Mouse (Mus musculus) heart, embryonic 16.5 days (tissue): ENCODE data around the gene Pam. TPM values are rescaled to one million over a fixed set of nuclear protein-coding genes. Genes with fewer than 3 reads are reported as not detected.

Source experiments
- ATAC-seq: fragments of 200-750 bp; cut with Nextera tagmentation; replicated peaks from 2 replicates; pipeline ENCODE4 v1.8.0; 2017; ENCODE audit warnings: moderate number of reproducible peaks; ENCODE audit not compliant: insufficient read depth, low FRiP score; ENCODE audit errors: extremely low read depth
- H3K27ac ChIP-seq: fragments of 300-500 bp; sonication (generic); 2 replicates; pipeline ENCODE4 v1.5.1; 2014; ENCODE audit warnings: mild to moderate bottlenecking, low read length, control low read depth, moderate library complexity
- H3K27me3 ChIP-seq: fragments of 300-500 bp; sonication (generic); 2 replicates; pipeline ENCODE4 v1.6.1; 2014; ENCODE audit warnings: low read length, mixed read lengths; ENCODE audit not compliant: control insufficient read depth, insufficient read depth
- H3K36me3 ChIP-seq: fragments of 300-500 bp; sonication (generic); 2 replicates; pipeline ENCODE4 v1.6.1; 2014; ENCODE audit not compliant: control insufficient read depth, insufficient read depth
- H3K4me1 ChIP-seq: fragments of 300-500 bp; sonication (generic); 2 replicates; pipeline ENCODE4 v1.6.1; 2014; ENCODE audit warnings: low read length, mixed read lengths; ENCODE audit not compliant: control insufficient read depth, insufficient read depth
- H3K4me2 ChIP-seq: fragments of 300-500 bp; sonication (generic); 2 replicates; pipeline ENCODE4 v1.6.1; 2014; ENCODE audit warnings: low read depth, mild to moderate bottlenecking, control low read depth, low read length
- H3K4me3 ChIP-seq: fragments of 300-500 bp; sonication (generic); 2 replicates; pipeline ENCODE4 v1.5.1; 2014; ENCODE audit warnings: mild to moderate bottlenecking, control low read depth, low read length
- H3K9ac ChIP-seq: fragments of 300-500 bp; sonication (generic); 2 replicates; pipeline ENCODE4 v1.6.1; 2014; ENCODE audit warnings: low read length, control low read depth
- H3K9me3 ChIP-seq: fragments of 300-500 bp; sonication (generic); replicated peaks from 2 replicates; pipeline ENCODE4 v1.6.1; 2016; ENCODE audit warnings: low read length; ENCODE audit not compliant: control insufficient read depth
- WGBS: fragments of 180-500 bp; shearing (Covaris S2); extraction: QIAGEN DNeasy Blood & Tissue Kit; methylation state at CpG from one replicate; pipeline ENCODE4 v1.1.7; 2014; 5-methylcytosine and 5-hydroxymethylcytosine counted together
- polyA plus RNA-seq: library from polyadenylated mRNA; unstranded; fragments of >200 nt; fragmentation: Nextera tagmentation; extraction: Ambion mirVana; gene quantifications from 2 replicates; pipeline ENCODE4 v1.2.1, GENCODE M21; 2015

Pam gene
- polyA plus RNA-seq, 1 experiment from 2014 or later: 434 TPM

DNA sequence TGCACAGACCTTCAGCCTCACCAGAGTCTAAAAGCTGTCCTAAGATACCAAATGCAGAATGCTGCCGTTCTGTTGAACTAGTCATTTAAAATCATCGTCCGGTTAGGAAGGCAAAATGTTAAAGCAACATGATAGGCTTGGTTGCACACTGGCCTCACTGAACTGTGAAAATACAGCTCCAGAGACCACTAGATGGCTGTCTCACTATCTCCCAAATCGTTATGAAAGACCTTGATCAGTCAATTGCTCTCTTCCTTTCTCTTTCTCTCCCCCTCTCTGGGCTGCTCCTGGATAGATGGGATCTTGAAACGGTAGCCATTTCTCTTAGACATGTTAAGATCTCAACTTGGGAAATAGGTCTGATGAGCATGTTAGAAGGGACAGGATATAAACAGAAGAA is 223.0 kb downstream of the Pam start:
- H3K9ac ChIP-seq: no peak overlapping the region
- peaks cover 26% of the 10 kb centered on the region for H3K36me3 ChIP-seq
- H3K27me3 ChIP-seq: no peaks in the 10 kb centered on the region
- no peak overlapping the region for H3K27ac ChIP-seq
- no peak for ATAC-seq
- no peak overlapping the region for H3K4me3 ChIP-seq
- no peak overlapping the region for H3K4me2 ChIP-seq
- no peaks in the 10 kb centered on the region for H3K9me3 ChIP-seq
- no peaks in the 10 kb centered on the region for H3K4me1 ChIP-seq
- WGBS: 66% methylated on average over 5 of the region's 5 CpGs

DNA sequence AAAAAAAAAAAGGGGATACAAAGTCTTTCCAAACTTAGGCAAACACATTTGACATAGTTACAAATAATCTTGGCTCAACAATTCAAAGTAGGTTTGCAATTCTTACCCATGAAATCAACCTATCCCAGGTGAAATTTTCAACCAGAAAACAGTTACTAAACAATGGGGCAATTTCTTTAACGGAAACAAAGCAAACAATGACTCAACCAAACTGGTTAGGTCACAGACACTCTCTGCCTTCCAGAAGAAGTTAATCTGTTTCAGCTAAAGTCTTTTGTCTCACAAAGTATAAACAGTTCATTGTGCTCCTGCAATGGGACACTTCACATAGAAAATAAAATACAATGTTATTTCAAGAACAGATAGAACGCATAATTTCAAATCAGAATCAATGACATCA is 223.4 kb downstream of the Pam start:
- 78% methylated on average over 2 of the region's 2 CpGs for WGBS
- Histone ChIP-seq H3K4me3 (no peak overlapping the region), H3K27me3 (no peaks in the 10 kb centered on the region), H3K27ac (no peak overlapping the region), H3K9me3 (no peaks in the 10 kb centered on the region), H3K36me3 (peaks cover 26% of the 10 kb centered on the region), H3K4me1 (no peaks in the 10 kb centered on the region), H3K9ac (no peak overlapping the region), H3K4me2 (no peak overlapping the region)
- no peak for ATAC-seq

DNA sequence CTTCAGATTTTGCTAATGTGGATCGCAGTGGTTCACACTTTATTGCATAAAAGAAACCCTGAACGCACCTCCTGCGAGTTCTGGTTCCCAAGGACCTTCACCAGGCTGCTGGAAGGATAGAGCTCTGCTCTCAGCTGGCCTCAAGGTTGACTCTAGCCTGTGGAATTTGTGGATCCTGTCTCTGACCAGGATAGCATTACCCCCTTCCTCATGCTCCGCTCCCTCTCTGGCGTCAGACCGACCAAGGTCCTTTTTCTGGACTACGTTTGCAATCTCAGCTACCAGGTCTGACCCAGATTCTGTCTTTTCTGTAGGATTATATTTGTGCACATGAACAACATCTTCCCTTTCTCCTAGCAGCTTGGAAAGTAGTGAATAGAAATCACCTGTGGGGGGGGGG is 231.3 kb downstream of the Pam start:
- H3K27ac ChIP-seq: no peak overlapping the region
- peaks cover 20% of the 10 kb centered on the region for H3K36me3 ChIP-seq
- no peak for ATAC-seq
- no peak overlapping the region for H3K9ac ChIP-seq
- H3K4me2 ChIP-seq: no peak overlapping the region
- H3K4me1 ChIP-seq: no peaks in the 10 kb centered on the region
- WGBS: 91% methylated on average over 7 of the region's 7 CpGs
- H3K9me3 ChIP-seq: no peaks in the 10 kb centered on the region
- no peak overlapping the region for H3K4me3 ChIP-seq
- H3K27me3 ChIP-seq: no peaks in the 10 kb centered on the region

DNA sequence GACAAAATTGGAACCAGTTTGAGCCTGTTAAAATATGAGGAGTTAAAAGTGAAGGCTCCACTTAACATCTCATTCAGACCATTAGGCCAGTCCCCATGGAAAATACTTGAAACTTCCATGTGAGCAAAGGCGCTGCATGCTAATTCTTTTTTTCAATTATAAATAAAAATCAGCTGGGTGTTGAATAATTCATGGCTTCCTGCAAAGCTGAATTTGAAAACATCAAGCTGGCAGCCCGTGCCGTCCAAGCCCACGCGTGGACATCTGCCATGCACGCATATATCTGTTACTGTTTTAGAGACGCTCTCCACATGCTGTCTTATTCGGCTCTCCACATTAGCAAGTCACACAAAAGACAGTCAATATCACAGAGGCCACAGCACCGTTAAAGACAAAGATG is 232.3 kb downstream of the Pam start:
- H3K9ac ChIP-seq: no peak overlapping the region
- no peak for ATAC-seq
- H3K4me3 ChIP-seq: no peak overlapping the region
- no peak overlapping the region for H3K27ac ChIP-seq
- no peak overlapping the region for H3K4me2 ChIP-seq
- no peaks in the 10 kb centered on the region for H3K27me3 ChIP-seq
- 85% methylated on average over 9 of the region's 9 CpGs for WGBS
- peaks cover 20% of the 10 kb centered on the region for H3K36me3 ChIP-seq
- H3K4me1 ChIP-seq: no peaks in the 10 kb centered on the region
- no peaks in the 10 kb centered on the region for H3K9me3 ChIP-seq

GRCm38 (mm10) chr1:97862734-97863133 is 232.7 kb downstream of the Pam start:
- Histone ChIP-seq H3K4me3 (no peak overlapping the region), H3K27ac (no peak overlapping the region), H3K4me2 (no peak overlapping the region), H3K9me3 (no peaks in the 10 kb centered on the region), H3K4me1 (no peaks in the 10 kb centered on the region), H3K36me3 (peaks cover 20% of the 10 kb centered on the region), H3K27me3 (no peaks in the 10 kb centered on the region), H3K9ac (no peak overlapping the region)
- ATAC-seq: no peak
- 77% methylated on average over 5 of the region's 5 CpGs for WGBS

DNA sequence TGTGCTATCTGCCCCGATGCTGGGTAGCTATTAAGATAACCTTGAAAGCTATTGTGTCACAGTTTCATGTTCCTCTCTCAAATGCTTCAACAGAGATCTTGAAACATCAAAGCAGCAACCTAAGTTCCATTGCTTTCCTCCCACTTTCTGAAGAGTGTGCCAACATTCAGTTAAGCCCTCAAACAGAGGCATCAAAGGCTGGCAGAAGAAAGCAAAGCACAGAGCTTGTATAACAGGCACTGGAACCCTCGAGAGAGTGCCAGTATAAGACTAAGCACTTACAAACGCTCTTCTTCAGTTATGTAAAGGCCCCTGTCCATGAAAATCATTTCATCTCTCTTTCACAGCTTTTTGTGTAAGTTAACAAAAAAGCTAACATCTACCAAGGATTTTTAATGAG is 241.2 kb downstream of the Pam start:
- ATAC-seq: no peak
- Histone ChIP-seq H3K9ac (no peak overlapping the region), H3K36me3 (peaks cover 10% of the 10 kb centered on the region; the same call in 1 of the 2 replicates)

GRCm38 (mm10) chr1:97851601-97852175 is 243.8 kb downstream of the Pam start:
- peaks cover 18% of the 10 kb centered on the region; the same call in 1 of the 2 replicates for H3K36me3 ChIP-seq
- no peak overlapping the region for H3K4me3 ChIP-seq
- no peak overlapping the region for H3K4me2 ChIP-seq
- ATAC-seq: no peak
- no peak overlapping the region for H3K27ac ChIP-seq
- no peaks in the 10 kb centered on the region for H3K9me3 ChIP-seq
- H3K4me1 ChIP-seq: no peaks in the 10 kb centered on the region
- no peak overlapping the region for H3K9ac ChIP-seq
- WGBS: 78% methylated on average over 13 of the region's 13 CpGs
- no peaks in the 10 kb centered on the region for H3K27me3 ChIP-seq

More for the DNA sequence above, 241.2 kb downstream of the Pam start:
- Histone ChIP-seq H3K4me2 (no peak overlapping the region), H3K27ac (no peak overlapping the region), H3K4me3 (no peak overlapping the region), H3K27me3 (no peaks in the 10 kb centered on the region), H3K9me3 (no peaks in the 10 kb centered on the region), H3K4me1 (no peaks in the 10 kb centered on the region)
- 62% methylated on average over 3 of the region's 3 CpGs for WGBS

DNA sequence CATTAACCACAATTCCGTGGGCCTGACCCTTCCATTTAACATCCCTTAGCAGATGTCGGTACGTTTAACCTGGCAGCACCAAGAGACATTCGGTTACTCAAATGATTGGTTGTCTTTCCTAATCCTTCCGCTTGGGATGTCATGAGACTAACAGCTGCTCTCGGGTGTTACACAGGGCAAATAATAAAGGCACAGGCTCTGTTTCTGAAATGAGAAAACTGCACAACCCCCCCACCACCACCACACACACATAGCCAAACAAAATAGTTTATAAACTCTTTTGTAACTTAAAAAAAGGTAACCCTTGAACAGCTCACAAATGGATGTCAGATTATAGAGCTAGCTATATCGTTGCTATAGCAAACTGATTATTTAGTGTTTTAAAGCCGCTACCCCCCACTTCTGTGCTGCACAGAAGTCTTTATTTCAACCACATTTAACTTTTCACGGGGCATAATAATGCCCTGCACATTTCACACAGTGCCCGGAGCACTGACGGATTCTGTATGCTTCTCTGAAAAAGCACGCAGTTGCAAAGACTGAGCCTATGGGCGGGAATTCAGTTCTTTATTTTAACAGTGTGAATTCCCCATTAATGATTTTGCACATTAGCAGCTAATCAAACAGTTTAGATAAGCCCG is 246.7 kb downstream of the Pam start:
- H3K4me3 ChIP-seq: no peak overlapping the region
- no peak overlapping the region for H3K9ac ChIP-seq
- H3K9me3 ChIP-seq: no peaks in the 10 kb centered on the region
- no peak overlapping the region for H3K4me2 ChIP-seq
- H3K4me1 ChIP-seq: no peaks in the 10 kb centered on the region
- peaks cover 23% of the 10 kb centered on the region for H3K36me3 ChIP-seq
- H3K27ac ChIP-seq: no peak overlapping the region
- no peaks in the 10 kb centered on the region for H3K27me3 ChIP-seq
- WGBS: 79% methylated on average over 14 of the region's 14 CpGs
- no peak for ATAC-seq

- no peak overlapping the region for H3K9ac ChIP-seq
- no peak overlapping the region for H3K4me2 ChIP-seq
- no peak overlapping the region for H3K4me3 ChIP-seq
- ATAC-seq: no peak
- H3K9me3 ChIP-seq: no peaks in the 10 kb centered on the region
- no peak overlapping the region for H3K27ac ChIP-seq
- H3K4me1 ChIP-seq: no peaks in the 10 kb centered on the region
- H3K36me3 ChIP-seq: peaks cover 35% of the 10 kb centered on the region
- H3K27me3 ChIP-seq: no peaks in the 10 kb centered on the region
Measured at GRCm38 (mm10) chr1:97843220-97843992, 252.0 kb downstream of the Pam start.
